Comparison of ENCODE assay signal across 8 mouse cellular contexts in the genomic region with DNA sequence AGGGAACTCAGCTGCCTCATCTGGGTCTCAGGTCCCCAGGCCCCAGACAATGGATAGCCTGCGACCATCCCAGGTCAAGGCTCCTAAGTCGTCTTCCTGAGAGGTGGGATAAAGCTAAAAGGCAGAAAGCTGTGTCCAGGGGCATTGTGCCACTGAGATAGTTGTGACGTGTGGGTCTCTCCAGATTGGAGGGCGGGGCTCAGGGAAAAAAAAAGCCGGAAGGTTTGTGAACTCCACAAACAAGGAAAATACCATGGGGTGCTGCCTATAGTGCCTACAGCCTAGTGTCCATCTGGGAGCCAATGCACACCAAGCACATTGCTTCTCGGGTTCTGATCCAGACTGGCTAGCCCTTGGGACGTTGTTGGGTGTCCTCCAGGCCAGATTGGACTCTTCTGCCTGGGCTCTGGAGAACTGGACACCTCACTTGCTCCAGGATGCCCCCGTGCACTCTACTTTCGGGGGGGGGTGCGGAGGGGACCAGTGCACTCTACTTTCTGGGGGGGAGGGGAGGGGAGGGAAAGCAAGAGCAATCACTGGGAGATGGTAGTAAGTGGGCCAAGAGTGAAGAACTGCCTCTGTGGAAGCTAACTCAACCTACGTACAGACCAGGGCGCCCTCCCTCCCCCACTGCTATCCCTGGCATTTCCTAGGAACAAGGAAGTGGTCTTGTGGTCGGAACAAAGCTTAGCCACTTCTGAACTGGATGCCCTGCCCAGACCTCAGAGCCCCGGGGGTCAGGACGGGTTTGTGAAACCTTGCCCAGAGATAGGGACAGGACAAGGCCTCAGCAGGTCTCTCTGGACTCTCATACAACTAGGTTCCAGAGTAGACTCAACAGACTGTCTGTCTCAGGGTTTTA. TPM values are rescaled to one million over a fixed set of nuclear protein-coding genes. Genes with fewer than 3 reads are reported as not detected.
DNase-seq lines count a peak whose midpoint lies in the region; ATAC-seq lines count a peak whose summit lies in the region.

No protein-coding gene starts in this region.

- no peaks in the 10 kb centered on the region for H3K36me3 ChIP-seq in forebrain, embryonic 14.5 days (ENCODE audit: control insufficient read depth, insufficient read depth, low read length)
- no peaks in the 10 kb centered on the region for H3K36me3 ChIP-seq in forebrain, embryonic 13.5 days (ENCODE audit: poor library complexity, severe bottlenecking)
- H3K36me3 ChIP-seq in heart, embryonic 15.5 days = no peaks in the 10 kb centered on the region
- H3K36me3 ChIP-seq in liver, embryonic 16.5 days (ENCODE audit: control insufficient read depth, insufficient read depth) = no peaks in the 10 kb centered on the region

- no peak overlapping the region for H3K4me3 ChIP-seq in forebrain, embryonic 14.5 days (ENCODE audit: low read depth, low read length)
- H3K4me3 ChIP-seq in forebrain, embryonic 13.5 days = no peak overlapping the region
- no peak overlapping the region for H3K4me3 ChIP-seq in heart, embryonic 15.5 days
- H3K4me3 ChIP-seq in liver, embryonic 16.5 days (ENCODE audit: low read depth, low read length) = no peak overlapping the region

- H3K4me2 ChIP-seq in forebrain, embryonic 14.5 days (ENCODE audit: low read length) = no peak overlapping the region
- no peak overlapping the region for H3K4me2 ChIP-seq in forebrain, embryonic 13.5 days
- H3K4me2 ChIP-seq in heart, embryonic 15.5 days = no peak overlapping the region
- no peak overlapping the region for H3K4me2 ChIP-seq in liver, embryonic 16.5 days (ENCODE audit: low read depth, low read length)

- no peaks in the 10 kb centered on the region for H3K9me3 ChIP-seq in forebrain, embryonic 14.5 days (replicated peaks; ENCODE audit: control insufficient read depth, low read length)
- H3K9me3 ChIP-seq in forebrain, embryonic 13.5 days (replicated peaks) = no peaks in the 10 kb centered on the region
- no peaks in the 10 kb centered on the region for H3K9me3 ChIP-seq in heart, embryonic 15.5 days (replicated peaks)
- H3K9me3 ChIP-seq in liver, embryonic 16.5 days (replicated peaks; ENCODE audit: control insufficient read depth, low read length) = no peaks in the 10 kb centered on the region

- H3K9ac ChIP-seq in forebrain, embryonic 14.5 days (ENCODE audit: low read length) = no peak overlapping the region
- no peak overlapping the region for H3K9ac ChIP-seq in forebrain, embryonic 13.5 days
- H3K9ac ChIP-seq in heart, embryonic 15.5 days = no peak overlapping the region
- no peak overlapping the region for H3K9ac ChIP-seq in liver, embryonic 16.5 days (ENCODE audit: low read depth, low read length)

- DNase-seq in forebrain, embryonic 14.5 days (ENCODE audit: low spot score) = no peak
- DNase-seq in 416B (ENCODE audit: low read depth) = peak; percentile 89
- no peak for DNase-seq in retina, postnatal 1 day
- DNase-seq in spleen, adult 18-20 months = no peak
- no peak for DNase-seq in adrenal gland, postnatal 10 days

- 76% methylated on average over 15 of the region's 15 CpGs for WGBS in forebrain, embryonic 14.5 days
- 75% methylated on average over 15 of the region's 15 CpGs for WGBS in forebrain, embryonic 13.5 days
- 54% methylated on average over 15 of the region's 15 CpGs for WGBS in heart, embryonic 15.5 days
- WGBS in liver, embryonic 16.5 days (ENCODE audit: insufficient replicate concordance) = 43% methylated on average over 15 of the region's 15 CpGs

- H3K27ac ChIP-seq in forebrain, embryonic 14.5 days (ENCODE audit: low read depth, low read length) = peak overlapping the region; percentile 14; the same call in 1 of the 2 replicates
- no peak overlapping the region for H3K27ac ChIP-seq in forebrain, embryonic 13.5 days
- peak overlapping the region; percentile 75 for H3K27ac ChIP-seq in heart, embryonic 15.5 days
- peak overlapping the region; percentile 29; the same call in 1 of the 2 replicates for H3K27ac ChIP-seq in liver, embryonic 16.5 days (ENCODE audit: low read length)

- no peaks in the 10 kb centered on the region for H3K27me3 ChIP-seq in forebrain, embryonic 14.5 days (replicated peaks; ENCODE audit: control insufficient read depth, insufficient read depth, low read length)
- H3K27me3 ChIP-seq in forebrain, embryonic 13.5 days = no peaks in the 10 kb centered on the region
- H3K27me3 ChIP-seq in heart, embryonic 15.5 days = no peaks in the 10 kb centered on the region
- no peaks in the 10 kb centered on the region for H3K27me3 ChIP-seq in liver, embryonic 16.5 days (ENCODE audit: control insufficient read depth, insufficient read depth, low read depth, low read length)

- no peaks in the 10 kb centered on the region for H3K4me1 ChIP-seq in forebrain, embryonic 14.5 days (ENCODE audit: control insufficient read depth, insufficient read depth, low read length)
- H3K4me1 ChIP-seq in forebrain, embryonic 13.5 days = peaks cover 15% of the 10 kb centered on the region; the same call in 1 of the 2 replicates
- H3K4me1 ChIP-seq in heart, embryonic 15.5 days (replicated peaks) = peaks cover 45% of the 10 kb centered on the region
- H3K4me1 ChIP-seq in liver, embryonic 16.5 days (ENCODE audit: control insufficient read depth, low read depth, low read length) = peaks cover 9% of the 10 kb centered on the region

- no peak for ATAC-seq in forebrain, embryonic 14.5 days
- no peak for ATAC-seq in forebrain, embryonic 13.5 days
- ATAC-seq in heart, embryonic 15.5 days (replicated peaks; ENCODE audit: insufficient number of reproducible peaks, insufficient read depth, low FRiP score, low read depth) = no peak
- ATAC-seq in liver, embryonic 16.5 days (ENCODE audit: low read depth) = no peak

RNA-seq across cellular contexts. Expression of a gene that starts 6.8 kb away (rescaled TPM):
- 49.1 and 52.9 TPM in 2 replicates for polyA plus RNA-seq in forebrain, embryonic 14.5 days (2014; fragmentation: Nextera tagmentation; extraction: Ambion mirVana)
- 42.7 and 49.4 TPM in 2 replicates for polyA plus RNA-seq in forebrain, embryonic 13.5 days (2015; fragmentation: Nextera tagmentation; extraction: Ambion mirVana)
- 61.4 and 71.9 TPM in 2 replicates for polyA plus RNA-seq in heart, embryonic 15.5 days (2015; fragmentation: Nextera tagmentation; extraction: Ambion mirVana)
- polyA plus RNA-seq in liver, embryonic 16.5 days (2015; fragmentation: Nextera tagmentation; extraction: Ambion mirVana) = 23.9 and 33.8 TPM in 2 replicates
- total RNA-seq in adrenal gland, postnatal 10 days (2021) = 10 to 100 TPM; 41.2 to 76.8 TPM

RNA-seq across cellular contexts. Expression of a gene that starts 35.8 kb away (rescaled TPM):
- 65.5 and 65.8 TPM in 2 replicates for polyA plus RNA-seq in forebrain, embryonic 14.5 days (2014; fragmentation: Nextera tagmentation; extraction: Ambion mirVana)
- 62.2 and 63.6 TPM in 2 replicates for polyA plus RNA-seq in forebrain, embryonic 13.5 days (2015; fragmentation: Nextera tagmentation; extraction: Ambion mirVana)
- polyA plus RNA-seq in heart, embryonic 15.5 days (2015; fragmentation: Nextera tagmentation; extraction: Ambion mirVana) = 47.5 and 62.1 TPM in 2 replicates
- polyA plus RNA-seq in liver, embryonic 16.5 days (2015; fragmentation: Nextera tagmentation; extraction: Ambion mirVana) = 39.7 TPM in 2 replicates
- total RNA-seq in adrenal gland, postnatal 10 days (2021) = 10 to 100 TPM; 26.6 to 34.4 TPM

RNA-seq across cellular contexts. Expression of a gene that starts 36.1 kb away (rescaled TPM):
- 8.4 and 8.8 TPM in 2 replicates for polyA plus RNA-seq in forebrain, embryonic 14.5 days (2014; fragmentation: Nextera tagmentation; extraction: Ambion mirVana)
- polyA plus RNA-seq in forebrain, embryonic 13.5 days (2015; fragmentation: Nextera tagmentation; extraction: Ambion mirVana) = 7.6 and 9.5 TPM in 2 replicates
- 8.6 and 11.2 TPM in 2 replicates for polyA plus RNA-seq in heart, embryonic 15.5 days (2015; fragmentation: Nextera tagmentation; extraction: Ambion mirVana)
- 5.5 and 6.0 TPM in 2 replicates for polyA plus RNA-seq in liver, embryonic 16.5 days (2015; fragmentation: Nextera tagmentation; extraction: Ambion mirVana)
- 10 to 100 TPM; 10.4 to 10.7 TPM for total RNA-seq in adrenal gland, postnatal 10 days (2021)
